Mouse (Mus musculus) megakaryocyte, embryonic 14.5 days (primary cell): Measurements from ENCODE around the gene Cdr2l.

ENCODE experiments used
- FLI1 ChIP-seq: IDR thresholded peaks from 2 replicates; pipeline ENCODE4 v1.6.1; 2012; ENCODE audit warnings: low read length, inconsistent platforms, mixed read lengths
- GATA1 ChIP-seq: IDR thresholded peaks from 3 replicates; pipeline ENCODE4 v1.6.1; 2012; ENCODE audit warnings: mixed read lengths, low read length, inconsistent platforms, borderline replicate concordance

DNA sequence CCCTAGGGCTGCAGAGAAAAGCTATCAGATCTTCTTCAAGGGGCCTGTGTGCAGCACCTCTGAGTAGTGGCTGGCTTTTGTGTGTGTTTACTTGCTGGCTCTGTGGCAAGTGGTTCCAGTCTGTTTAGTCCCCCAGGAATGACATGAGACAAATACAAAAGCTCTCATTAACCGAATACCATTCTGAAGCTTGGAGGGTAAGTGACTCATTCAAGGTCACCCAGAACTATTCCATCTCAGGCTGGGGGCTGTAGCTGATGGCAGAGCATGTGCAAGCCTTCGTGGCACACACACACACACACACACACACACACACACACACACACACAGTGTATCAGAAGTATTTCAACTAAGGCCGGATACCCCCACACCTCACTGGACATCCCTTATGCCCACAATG, 18.4 kb downstream of the Cdr2l start:
- TF ChIP-seq GATA1 (no peak), FLI1 (no peak)
